Mouse (Mus musculus): ENCODE measurements around the gene S100a13. TPM values are rescaled to one million over a fixed set of nuclear protein-coding genes. Genes with fewer than 3 reads are reported as not detected.

Gene S100a13
- total and polyA plus RNA-seq, 2 experiments from 2014 or later = 86.2 to 146 TPM

GRCm38 (mm10) chr3:90515242-90515641 is 1.0 kb downstream of the S100a13 start:
- Histone ChIP-seq H3K27ac (ENCODE audit: low read depth) (peak overlapping the region; percentile 88), H3K4me2 (ENCODE audit: low read depth, low read length) (peak overlapping the region; percentile 82), H3K27me3 (ENCODE audit: control insufficient read depth, insufficient read depth, low read length) (no peaks in the 10 kb centered on the region), H3K4me1 (ENCODE audit: control insufficient read depth, insufficient read depth) (peaks cover 30% of the 10 kb centered on the region), H3K36me3 (replicated peaks; ENCODE audit: control insufficient read depth, insufficient read depth, low read length) (peaks cover 7% of the 10 kb centered on the region; the same call in 1 of the 2 replicates), H3K9ac (replicated peaks; ENCODE audit: low read depth, low read length) (peak overlapping the region; percentile 68), H3K4me3 (ENCODE audit: low read depth, low read length) (peak overlapping the region; percentile 65), H3K9me3 (replicated peaks; ENCODE audit: control insufficient read depth, low read length) (no peaks in the 10 kb centered on the region)
- DNase-seq (ENCODE audit: low spot score) (no peak), ATAC-seq (ENCODE audit: insufficient read depth, low read depth) (no peak)
- 26% methylated on average over 1 of the region's 1 CpGs for WGBS
- TF ChIP-seq EP300 (IDR thresholded peaks at IDR 0.05; ENCODE audit: low read depth) (no peak), CTCF (IDR thresholded peaks at IDR 0.05; ENCODE audit: low read depth) (no peak)

- TF ChIP-seq EP300 (IDR thresholded peaks at IDR 0.05; ENCODE audit: low read depth) (no peak), CTCF (IDR thresholded peaks at IDR 0.05; ENCODE audit: low read depth) (no peak)
- Histone ChIP-seq H3K4me2 (ENCODE audit: low read depth, low read length) (peak overlapping the region; percentile 82), H3K4me1 (ENCODE audit: control insufficient read depth, insufficient read depth) (peaks cover 30% of the 10 kb centered on the region), H3K9me3 (replicated peaks; ENCODE audit: control insufficient read depth, low read length) (no peaks in the 10 kb centered on the region), H3K4me3 (ENCODE audit: low read depth, low read length) (0 out of 2 replicates have a peak overlapping the region, but pooled peaks have one; percentile 65), H3K36me3 (replicated peaks; ENCODE audit: control insufficient read depth, insufficient read depth, low read length) (peaks cover 7% of the 10 kb centered on the region; the same call in 1 of the 2 replicates), H3K9ac (replicated peaks; ENCODE audit: low read depth, low read length) (no peak overlapping the region), H3K27me3 (ENCODE audit: control insufficient read depth, insufficient read depth, low read length) (no peaks in the 10 kb centered on the region), H3K27ac (ENCODE audit: low read depth) (no peak overlapping the region)
- ATAC-seq (ENCODE audit: insufficient read depth, low read depth) = no peak
- no peak for DNase-seq (ENCODE audit: low spot score)
- 85% methylated on average over 4 of the region's 4 CpGs for WGBS
These were observed 1.6 kb downstream of the S100a13 start for GRCm38 (mm10) chr3:90515789-90516188.

- Histone ChIP-seq H3K4me1 (ENCODE audit: control insufficient read depth, insufficient read depth) (peaks cover 24% of the 10 kb centered on the region), H3K36me3 (replicated peaks; ENCODE audit: control insufficient read depth, insufficient read depth, low read length) (peaks cover 7% of the 10 kb centered on the region; the same call in 1 of the 2 replicates), H3K27ac (ENCODE audit: low read depth) (no peak overlapping the region), H3K9me3 (replicated peaks; ENCODE audit: control insufficient read depth, low read length) (no peaks in the 10 kb centered on the region), H3K9ac (replicated peaks; ENCODE audit: low read depth, low read length) (no peak overlapping the region), H3K27me3 (ENCODE audit: control insufficient read depth, insufficient read depth, low read length) (no peaks in the 10 kb centered on the region), H3K4me2 (ENCODE audit: low read depth, low read length) (no peak overlapping the region), H3K4me3 (ENCODE audit: low read depth, low read length) (no peak overlapping the region)
- no peak for TF ChIP-seq EP300 (IDR thresholded peaks at IDR 0.05; ENCODE audit: low read depth)
- no peak for TF ChIP-seq CTCF (IDR thresholded peaks at IDR 0.05; ENCODE audit: low read depth)
- no peak for ATAC-seq (ENCODE audit: insufficient read depth, low read depth)
- no peak for DNase-seq (ENCODE audit: low spot score)
- WGBS = 70% methylated on average over 4 of the region's 4 CpGs
These were observed 3.5 kb downstream of the S100a13 start for GRCm38 (mm10) chr3:90517711-90518110.

- no peaks in the 10 kb centered on the region for H3K4me1 ChIP-seq (ENCODE audit: control insufficient read depth, insufficient read depth)
- H3K4me2 ChIP-seq (ENCODE audit: low read depth, low read length) = no peak overlapping the region
- no peak overlapping the region for H3K4me3 ChIP-seq (ENCODE audit: low read depth, low read length)
- TF ChIP-seq CTCF (IDR thresholded peaks at IDR 0.05; ENCODE audit: low read depth) (peak; percentile 78), EP300 (IDR thresholded peaks at IDR 0.05; ENCODE audit: low read depth) (no peak)
- ATAC-seq (ENCODE audit: insufficient read depth, low read depth) = peak; percentile 77
- peaks cover 14% of the 10 kb centered on the region for H3K36me3 ChIP-seq (replicated peaks; ENCODE audit: control insufficient read depth, insufficient read depth, low read length)
- no peaks in the 10 kb centered on the region for H3K9me3 ChIP-seq (replicated peaks; ENCODE audit: control insufficient read depth, low read length)
- peak; percentile 85 for DNase-seq (ENCODE audit: low spot score)
- H3K9ac ChIP-seq (replicated peaks; ENCODE audit: low read depth, low read length) = no peak overlapping the region
- no peaks in the 10 kb centered on the region for H3K27me3 ChIP-seq (ENCODE audit: control insufficient read depth, insufficient read depth, low read length)
- no peak overlapping the region for H3K27ac ChIP-seq (ENCODE audit: low read depth)
- WGBS = 51% methylated on average over 4 of the region's 4 CpGs
These were observed 11.2 kb downstream of the S100a13 start for GRCm38 (mm10) chr3:90525421-90525820.

GRCm38 (mm10) chr3:90526076-90526475 is 11.8 kb downstream of the S100a13 start:
- Histone ChIP-seq H3K9ac (replicated peaks; ENCODE audit: low read depth, low read length) (no peak overlapping the region), H3K4me3 (ENCODE audit: low read depth, low read length) (no peak overlapping the region), H3K4me1 (ENCODE audit: control insufficient read depth, insufficient read depth) (no peaks in the 10 kb centered on the region), H3K36me3 (replicated peaks; ENCODE audit: control insufficient read depth, insufficient read depth, low read length) (peaks cover 14% of the 10 kb centered on the region), H3K27me3 (ENCODE audit: control insufficient read depth, insufficient read depth, low read length) (no peaks in the 10 kb centered on the region), H3K9me3 (replicated peaks; ENCODE audit: control insufficient read depth, low read length) (no peaks in the 10 kb centered on the region), H3K27ac (ENCODE audit: low read depth) (no peak overlapping the region), H3K4me2 (ENCODE audit: low read depth, low read length) (no peak overlapping the region)
- WGBS = 62% methylated on average over 2 of the region's 2 CpGs
- TF ChIP-seq CTCF (IDR thresholded peaks at IDR 0.05; ENCODE audit: low read depth) (no peak), EP300 (IDR thresholded peaks at IDR 0.05; ENCODE audit: low read depth) (no peak)
- ATAC-seq (ENCODE audit: insufficient read depth, low read depth) (no peak), DNase-seq (ENCODE audit: low spot score) (no peak)

- H3K36me3 ChIP-seq (replicated peaks; ENCODE audit: control insufficient read depth, insufficient read depth, low read length) = peaks cover 14% of the 10 kb centered on the region
- H3K9me3 ChIP-seq (replicated peaks; ENCODE audit: control insufficient read depth, low read length) = no peaks in the 10 kb centered on the region
- no peaks in the 10 kb centered on the region for H3K4me1 ChIP-seq (ENCODE audit: control insufficient read depth, insufficient read depth)
- 26% methylated on average over 5 of the region's 5 CpGs for WGBS
- H3K9ac ChIP-seq (replicated peaks; ENCODE audit: low read depth, low read length) = no peak within 1 kb of the TSS
- no peak within 1 kb of the TSS for H3K4me2 ChIP-seq (ENCODE audit: low read depth, low read length)
- no peak within 1 kb of the TSS for H3K4me3 ChIP-seq (ENCODE audit: low read depth, low read length)
- no peak for DNase-seq (ENCODE audit: low spot score)
- TF ChIP-seq CTCF (IDR thresholded peaks at IDR 0.05; ENCODE audit: low read depth) (no peak), EP300 (IDR thresholded peaks at IDR 0.05; ENCODE audit: low read depth) (no peak)
- ATAC-seq (ENCODE audit: insufficient read depth, low read depth) = no peak
- H3K27me3 ChIP-seq (ENCODE audit: control insufficient read depth, insufficient read depth, low read length) = no peaks in the 10 kb centered on the region
- H3K27ac ChIP-seq (ENCODE audit: low read depth) = no peak within 1 kb of the TSS
These were observed 12.3 kb downstream of the S100a13 start, which contains the start of gene S100a14 for GRCm38 (mm10) chr3:90526580-90526979. TSS of gene S100a14 (plus strand) at chr3:90526856.

Measured in heart, postnatal 0 days (tissue).